Mouse (Mus musculus) MEL (cell line): Measurements from ENCODE around the gene Tmem86b. TPM values are rescaled to one million over a fixed set of nuclear protein-coding genes. Genes with fewer than 3 reads are reported as not detected.

Source experiments
- DNase-seq: peaks from one replicate; pipeline ENCODE4 v3.0.0; 2011; ENCODE audit warnings: low read depth, low spot score
- H3K27ac ChIP-seq: 2 replicates; pipeline ENCODE4 v1.5.1; 2012; ENCODE audit warnings: low read depth, mild to moderate bottlenecking, control low read depth, low read length, moderate library complexity; ENCODE audit not compliant: control insufficient read depth
- H3K27me3 ChIP-seq, 2 experiments: fragments of 150-350 bp in 1 of 2; sonication (generic) in 1 of 2; 2 replicates each; pipeline ENCODE4 v1.6.1; 2012; ENCODE audit warnings: low read length in 2 of 2, mild to moderate bottlenecking in 2 of 2, improper control_type of control experiment in 1 of 2, moderate library complexity in 1 of 2; ENCODE audit not compliant: insufficient read depth in 2 of 2, control insufficient read depth in 1 of 2
- H3K36me3 ChIP-seq, 2 experiments: 2 replicates each; pipeline ENCODE4 v1.6.1; 2012 to 2014; ENCODE audit warnings: low read length in 2 of 2, improper control_type of control experiment in 1 of 2, inconsistent platforms in 1 of 2, mild to moderate bottlenecking in 1 of 2; ENCODE audit not compliant: insufficient read depth in 2 of 2, control insufficient read depth in 1 of 2
- H3K4me1 ChIP-seq, 2 experiments: fragments of 150-350 bp in 1 of 2; sonication (generic) in 1 of 2; 2 replicates each; pipeline ENCODE4 v1.6.1; 2012; ENCODE audit warnings: low read length in 2 of 2, improper control_type of control experiment in 1 of 2, mild to moderate bottlenecking in 1 of 2; ENCODE audit not compliant: insufficient read depth in 2 of 2, control insufficient read depth in 1 of 2
- H3K4me3 ChIP-seq, 2 experiments: fragments of 150-350 bp in 1 of 2; sonication (generic) in 1 of 2; 2 replicates each; pipeline ENCODE4 v1.5.1; 2012; ENCODE audit warnings: low read depth in 2 of 2, low read length in 2 of 2, mild to moderate bottlenecking in 2 of 2, moderate library complexity in 2 of 2, control low read depth in 1 of 2, improper control_type of control experiment in 1 of 2; ENCODE audit not compliant: control insufficient read depth in 1 of 2, insufficient read depth in 1 of 2
- H3K79me2 ChIP-seq: 2 replicates; pipeline ENCODE4 v1.6.1; 2012; ENCODE audit warnings: mild to moderate bottlenecking, low read length, moderate library complexity; ENCODE audit not compliant: control insufficient read depth, poor library complexity, insufficient read depth
- H3K9ac ChIP-seq: 2 replicates; pipeline ENCODE4 v1.6.1; 2012; ENCODE audit warnings: low read depth, mild to moderate bottlenecking, control low read depth, low read length, moderate library complexity; ENCODE audit not compliant: control insufficient read depth, poor library complexity, severe bottlenecking
- H3K9me3 ChIP-seq: fragments of 150-350 bp; sonication (generic); replicated peaks from 2 replicates; pipeline ENCODE4 v1.6.1; 2012; ENCODE audit warnings: mild to moderate bottlenecking, low read length, improper control_type of control experiment, moderate library complexity; ENCODE audit not compliant: insufficient read depth
- BHLHE40 ChIP-seq: IDR thresholded peaks from 2 replicates; pipeline ENCODE4 v1.6.1; 2012; ENCODE audit warnings: low read depth, mild to moderate bottlenecking, inconsistent platforms, low read length, improper control_type of control experiment, borderline replicate concordance
- CHD2 ChIP-seq: IDR thresholded peaks from 2 replicates; pipeline ENCODE4 v1.6.1; 2011; ENCODE audit warnings: low read length, improper control_type of control experiment
- CTCF ChIP-seq, 3 experiments: IDR thresholded peaks in 2 of 3; conservative IDR thresholded peaks in 1 of 3; 2 replicates each; pipeline ENCODE4 v1.5.1; 2011 to 2012; ENCODE audit warnings: low read length in 3 of 3, low read depth in 2 of 3, mild to moderate bottlenecking in 2 of 3, improper control_type of control experiment in 1 of 3, inconsistent platforms in 1 of 3, mixed read lengths in 1 of 3, moderate library complexity in 1 of 3; ENCODE audit not compliant: control insufficient read depth in 1 of 3, insufficient read depth in 1 of 3, poor library complexity in 1 of 3, severe bottlenecking in 1 of 3
- E2F4 ChIP-seq: IDR thresholded peaks from 2 replicates; pipeline ENCODE4 v1.6.1; 2011; ENCODE audit warnings: low read depth, low read length, improper control_type of control experiment, borderline replicate concordance
- ELF1 ChIP-seq: IDR thresholded peaks from 2 replicates; pipeline ENCODE4 v1.6.1; 2014; ENCODE audit warnings: low read depth, mild to moderate bottlenecking, inconsistent platforms, low read length, improper control_type of control experiment, moderate library complexity
- EP300 ChIP-seq, 2 experiments: IDR thresholded peaks; 2 replicates each; pipeline ENCODE4 v1.6.1; 2011; ENCODE audit warnings: improper control_type of control experiment in 2 of 2, low read length in 2 of 2, low read depth in 1 of 2, mild to moderate bottlenecking in 1 of 2
- ETS1 ChIP-seq: IDR thresholded peaks from 2 replicates; pipeline ENCODE4 v1.6.1; 2012; ENCODE audit warnings: low read depth, mild to moderate bottlenecking, inconsistent platforms, low read length, improper control_type of control experiment, moderate library complexity
- GABPA ChIP-seq: IDR thresholded peaks from 2 replicates; pipeline ENCODE4 v1.6.1; 2012; ENCODE audit warnings: low read depth, mild to moderate bottlenecking, inconsistent platforms, low read length, improper control_type of control experiment, moderate library complexity
- GATA1 ChIP-seq: IDR thresholded peaks from 2 replicates; pipeline ENCODE4 v1.6.1; 2011; ENCODE audit warnings: low read depth, low read length, improper control_type of control experiment
- HCFC1 ChIP-seq: IDR thresholded peaks from 2 replicates; pipeline ENCODE4 v1.6.1; 2012; ENCODE audit warnings: low read depth, mild to moderate bottlenecking, inconsistent platforms, low read length, improper control_type of control experiment, moderate library complexity
- KAT2A ChIP-seq: conservative IDR thresholded peaks from 2 replicates; pipeline ENCODE4 v1.6.1; 2012; ENCODE audit warnings: low read depth, low read length, improper control_type of control experiment, inconsistent platforms
- MAFK ChIP-seq: IDR thresholded peaks from 2 replicates; pipeline ENCODE4 v1.6.1; 2011; ENCODE audit warnings: low read depth, mild to moderate bottlenecking, low read length, improper control_type of control experiment, borderline replicate concordance
- MAZ ChIP-seq: IDR thresholded peaks from 2 replicates; pipeline ENCODE4 v1.6.1; 2012; ENCODE audit warnings: low read depth, mild to moderate bottlenecking, inconsistent platforms, low read length, improper control_type of control experiment
- NELFE ChIP-seq: IDR thresholded peaks from 2 replicates; pipeline ENCODE4 v1.6.1; 2011; ENCODE audit warnings: low read depth, low read length, improper control_type of control experiment
- POLR2A ChIP-seq, 2 experiments: IDR thresholded peaks; 2 replicates each; pipeline ENCODE4 v1.6.1; 2011 to 2012; ENCODE audit warnings: low read length in 2 of 2, mild to moderate bottlenecking in 2 of 2, control low read depth in 1 of 2, improper control_type of control experiment in 1 of 2, low read depth in 1 of 2, moderate library complexity in 1 of 2; ENCODE audit not compliant: control insufficient read depth in 1 of 2, insufficient read depth in 1 of 2, poor library complexity in 1 of 2
- POLR2AphosphoS2 ChIP-seq: IDR thresholded peaks from 2 replicates; pipeline ENCODE4 v1.6.1; 2011; ENCODE audit warnings: low read length, improper control_type of control experiment
- POLR2AphosphoS5 ChIP-seq: IDR thresholded peaks from 2 replicates; pipeline ENCODE4 v1.6.1; 2012; ENCODE audit warnings: low read depth, borderline replicate concordance, mild to moderate bottlenecking, inconsistent platforms, low read length, moderate library complexity, mixed read lengths
- RCOR1 ChIP-seq: IDR thresholded peaks from 2 replicates; pipeline ENCODE4 v1.6.1; 2012; ENCODE audit warnings: low read depth, mild to moderate bottlenecking, inconsistent platforms, low read length, improper control_type of control experiment
- SIN3A ChIP-seq: IDR thresholded peaks from 2 replicates; pipeline ENCODE4 v1.6.1; 2012; ENCODE audit warnings: low read length, improper control_type of control experiment, inconsistent platforms
- TAL1 ChIP-seq: IDR thresholded peaks from 2 replicates; pipeline ENCODE4 v1.6.1; 2012; ENCODE audit warnings: mild to moderate bottlenecking, inconsistent platforms, low read length, moderate library complexity, mixed read lengths
- TCF12 ChIP-seq: IDR thresholded peaks from 2 replicates; pipeline ENCODE4 v1.6.1; 2014; ENCODE audit warnings: low read depth, mild to moderate bottlenecking, inconsistent platforms, low read length, improper control_type of control experiment, moderate library complexity
- USF2 ChIP-seq, 2 experiments: IDR thresholded peaks; 2 replicates each; pipeline ENCODE4 v1.6.1; 2011 to 2012; ENCODE audit warnings: improper control_type of control experiment in 2 of 2, low read length in 2 of 2, borderline replicate concordance in 1 of 2, inconsistent platforms in 1 of 2, low read depth in 1 of 2, mild to moderate bottlenecking in 1 of 2; ENCODE audit not compliant: insufficient read depth in 1 of 2
- ZC3H11A ChIP-seq: IDR thresholded peaks from 2 replicates; pipeline ENCODE4 v1.6.1; 2012; ENCODE audit warnings: low read depth, mild to moderate bottlenecking, inconsistent platforms, low read length, improper control_type of control experiment
- ZKSCAN1 ChIP-seq: IDR thresholded peaks from 2 replicates; pipeline ENCODE4 v1.6.1; 2012; ENCODE audit warnings: low read depth, mild to moderate bottlenecking, inconsistent platforms, low read length, improper control_type of control experiment, moderate library complexity
- ZMIZ1 ChIP-seq: IDR thresholded peaks from 2 replicates; pipeline ENCODE4 v1.6.1; 2012; ENCODE audit warnings: low read depth, mild to moderate bottlenecking, inconsistent platforms, low read length, improper control_type of control experiment, moderate library complexity
- ZNF384 ChIP-seq: IDR thresholded peaks from 2 replicates; pipeline ENCODE4 v1.6.1; 2012; ENCODE audit warnings: low read depth, mild to moderate bottlenecking, inconsistent platforms, low read length, improper control_type of control experiment
- polyA plus RNA-seq, 2 experiments: library from polyadenylated mRNA; stranded (reverse) in 1 of 2; unstranded in 1 of 2; fragments of >175 nt in 1 of 2; fragments of >200 nt in 1 of 2; gene quantifications; 2 replicates each; pipeline versions ENCODE4 v1.2.1 to v1.2.4; 2012; ENCODE audit warnings: low replicate concordance in 2 of 2, low read depth in 1 of 2; ENCODE audit not compliant: insufficient read length in 2 of 2, insufficient read depth in 1 of 2, missing spikeins in 1 of 2
- total RNA-seq: library from RNA; depleted of rRNA; stranded (reverse); fragments of 300-350 nt; gene quantifications from 2 replicates; pipeline ENCODE4 v1.2.3, GENCODE M21; 2012; rRNA removed

The Tmem86b gene
- total RNA-seq (9.4 and 10.2 TPM in 2 replicates), polyA plus RNA-seq (10 to 100 TPM in 1 of 2 experiments, not detected in 1; 31.6 TPM)

DNA sequence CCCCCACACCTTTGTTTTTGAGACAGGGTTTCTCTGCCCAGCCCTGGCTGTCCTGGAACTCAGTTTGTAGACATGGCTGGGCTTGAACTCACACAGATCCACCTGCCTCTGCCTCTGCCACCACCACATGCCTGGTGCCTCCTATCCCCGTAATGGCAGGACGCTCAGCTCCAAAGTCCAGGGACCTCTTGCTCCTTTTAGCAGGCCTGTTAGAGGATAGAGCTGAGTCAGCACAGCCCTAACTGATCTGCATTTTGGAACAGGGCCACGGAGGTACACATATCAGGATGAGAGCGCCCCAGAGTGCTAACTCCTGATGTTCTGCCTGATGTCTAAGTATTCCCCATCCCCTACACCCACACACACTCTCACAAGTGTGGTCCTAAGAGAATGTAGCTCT lies at the start of gene Tmem86b:
Gene Tmem86b (minus strand): TSS at position 392 of the 400 bp plus-strand sequence.
- no peaks in the 10 kb centered on the region for H3K27me3 ChIP-seq
- no peaks in the 10 kb centered on the region for H3K79me2 ChIP-seq
- H3K4me1 ChIP-seq = peaks cover 8 to 30% of the 10 kb centered on the region in 2 experiments
- TF ChIP-seq SIN3A (peak; percentile 28; the same call in 1 of the 2 replicates), GATA1 (peak; percentile 63), POLR2AphosphoS2 (no peak), TCF12 (no peak), MAZ (no peak), ZNF384 (no peak), ETS1 (peak; percentile 48), CTCF (IDR thresholded peaks at IDR 0.05 in 2 of 3, conservative IDR thresholded peaks at IDR 0.05 in 1 of 3; ENCODE audit: control insufficient read depth in 1 of 3, insufficient read depth in 1 of 3, low read depth in 2 of 3, low read length in 3 of 3, poor library complexity in 1 of 3, severe bottlenecking in 1 of 3) (no peak), RCOR1 (no peak), EP300 (IDR thresholded peaks at IDR 0.05; ENCODE audit: low read depth in 1 of 2, low read length in 2 of 2) (peak in 1 of 2 experiments; percentile 49; a peak in 1 of 4 replicates), MAFK (peak; percentile 97), KAT2A (no peak), NELFE (no peak), POLR2A (IDR thresholded peaks at IDR 0.05; ENCODE audit: control insufficient read depth in 1 of 2, insufficient read depth in 1 of 2, low read depth in 1 of 2, low read length in 2 of 2, poor library complexity in 1 of 2) (no peak), USF2 (IDR thresholded peaks at IDR 0.05; ENCODE audit: borderline replicate concordance in 1 of 2, insufficient read depth in 1 of 2, low read depth in 1 of 2, low read length in 2 of 2) (no peak), ZC3H11A (no peak), ELF1 (no peak), ZKSCAN1 (no peak), BHLHE40 (no peak)
- no peak within 1 kb of the TSS for H3K4me3 ChIP-seq
- H3K9ac ChIP-seq = no peak within 1 kb of the TSS
- DNase-seq = peak; percentile 73
- peaks cover 14 to 34% of the 10 kb centered on the region in 2 experiments for H3K36me3 ChIP-seq
- no peaks in the 10 kb centered on the region for H3K9me3 ChIP-seq
- H3K27ac ChIP-seq = peak within 1 kb of the TSS; percentile 82

DNA sequence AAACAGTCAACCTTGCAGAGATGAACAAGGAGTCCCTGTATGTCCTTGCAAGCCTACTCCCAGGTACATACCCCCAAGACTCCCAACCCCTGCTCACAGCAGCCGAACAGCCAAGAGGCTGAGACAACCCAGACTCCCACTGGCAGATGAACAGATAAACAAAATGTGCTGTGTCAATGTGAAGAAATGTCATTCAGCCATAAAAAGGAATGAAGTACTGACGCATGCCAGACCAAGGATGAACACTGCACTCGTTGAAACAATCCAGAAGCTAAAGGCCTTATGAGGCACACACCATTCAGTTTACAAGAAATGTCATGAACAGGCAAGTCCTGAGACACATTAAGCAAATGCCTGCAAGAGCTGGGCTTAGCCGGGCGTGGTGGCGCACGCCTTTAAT lies 44.0 kb upstream of the Tmem86b start:
- no peaks in the 10 kb centered on the region for H3K9me3 ChIP-seq
- no peak for DNase-seq
- no peak overlapping the region for H3K9ac ChIP-seq
- no peak overlapping the region for H3K27ac ChIP-seq
- peaks cover 5 to 12% of the 10 kb centered on the region in 2 experiments for H3K36me3 ChIP-seq
- H3K79me2 ChIP-seq = no peaks in the 10 kb centered on the region
- H3K4me3 ChIP-seq = no peak overlapping the region
- TF ChIP-seq TAL1 (no peak), ELF1 (no peak), ZNF384 (no peak), ZMIZ1 (no peak), HCFC1 (no peak), POLR2AphosphoS5 (no peak), SIN3A (no peak), KAT2A (no peak), ZKSCAN1 (no peak), E2F4 (no peak), ETS1 (no peak), GABPA (no peak), MAZ (no peak), MAFK (no peak), CHD2 (no peak)
- peaks cover 10 to 13% of the 10 kb centered on the region in 2 experiments for H3K4me1 ChIP-seq
- no peaks in the 10 kb centered on the region for H3K27me3 ChIP-seq
